Mouse (Mus musculus) kidney, embryonic 14.5 days (tissue): ENCODE data around the gene Zbtb16. TPM values are rescaled to one million over a fixed set of nuclear protein-coding genes. Genes with fewer than 3 reads are reported as not detected.

Experiments
- ATAC-seq: fragments of 200-750 bp; cut with Nextera tagmentation; 2 replicates; pipeline ENCODE4 v1.8.0; 2017; ENCODE audit warnings: moderate number of reproducible peaks, mild to moderate bottlenecking, moderate TSS enrichment, moderate library complexity; ENCODE audit not compliant: low FRiP score, low TSS enrichment
- H3K27ac ChIP-seq: fragments of 300-500 bp; sonication (generic); 2 replicates; pipeline ENCODE4 v1.5.1; 2014; ENCODE audit warnings: low read depth, mild to moderate bottlenecking, low read length, moderate library complexity, mixed read lengths
- H3K27me3 ChIP-seq: fragments of 300-500 bp; sonication (generic); 2 replicates; pipeline ENCODE4 v1.6.1; 2014; ENCODE audit warnings: mild to moderate bottlenecking, low read length; ENCODE audit not compliant: control insufficient read depth, insufficient read depth
- H3K36me3 ChIP-seq: fragments of 300-500 bp; sonication (generic); 2 replicates; pipeline ENCODE4 v1.6.1; 2014; ENCODE audit warnings: low read length, mixed read lengths; ENCODE audit not compliant: control insufficient read depth, insufficient read depth
- H3K4me1 ChIP-seq: fragments of 300-500 bp; sonication (generic); 2 replicates; pipeline ENCODE4 v1.6.1; 2014; ENCODE audit warnings: low read length, mixed read lengths; ENCODE audit not compliant: control insufficient read depth, insufficient read depth
- H3K4me2 ChIP-seq: fragments of 300-500 bp; sonication (generic); replicated peaks from 2 replicates; pipeline ENCODE4 v1.6.1; 2014; ENCODE audit warnings: low read depth, mild to moderate bottlenecking, low read length
- H3K4me3 ChIP-seq: fragments of 300-500 bp; sonication (generic); 2 replicates; pipeline ENCODE4 v1.5.1; 2014; ENCODE audit warnings: mild to moderate bottlenecking, low read length
- H3K9ac ChIP-seq: fragments of 300-500 bp; sonication (generic); 2 replicates; pipeline ENCODE4 v1.6.1; 2014; ENCODE audit warnings: low read depth, mild to moderate bottlenecking, low read length, moderate library complexity
- H3K9me3 ChIP-seq: fragments of 300-500 bp; sonication (generic); 2 replicates; pipeline ENCODE4 v1.6.1; 2016; ENCODE audit warnings: low read length; ENCODE audit not compliant: control insufficient read depth
- WGBS: fragments of 180-500 bp; shearing (Covaris S2); extraction: QIAGEN DNeasy Blood & Tissue Kit; methylation state at CpG from one replicate; pipeline ENCODE4 v1.1.7; 2014; 5-methylcytosine and 5-hydroxymethylcytosine counted together
- polyA plus RNA-seq: library from polyadenylated mRNA; unstranded; fragments of >200 nt; fragmentation: Nextera tagmentation; extraction: Ambion mirVana; gene quantifications from 2 replicates; pipeline ENCODE4 v1.2.1, GENCODE M21; 2014

The Zbtb16 gene
- polyA plus RNA-seq, 1 experiment from 2014 or later: 0.49 TPM

GRCm38 (mm10) chr9:48635576-48636350 lies 200.3 kb downstream of the Zbtb16 start:
- H3K36me3 ChIP-seq: no peaks in the 10 kb centered on the region
- H3K9ac ChIP-seq: no peak overlapping the region
- 40% methylated on average over 18 of the region's 18 CpGs for WGBS
- no peak overlapping the region for H3K4me2 ChIP-seq
- no peaks in the 10 kb centered on the region for H3K4me1 ChIP-seq
- no peak for ATAC-seq
- no peak overlapping the region for H3K27ac ChIP-seq
- H3K9me3 ChIP-seq: no peaks in the 10 kb centered on the region
- no peak overlapping the region for H3K4me3 ChIP-seq
- H3K27me3 ChIP-seq: peaks cover 3% of the 10 kb centered on the region; the same call in 1 of the 2 replicates

GRCm38 (mm10) chr9:48633147-48633546 lies 202.9 kb downstream of the Zbtb16 start:
- H3K27ac ChIP-seq: no peak overlapping the region
- no peaks in the 10 kb centered on the region for H3K9me3 ChIP-seq
- no peak for ATAC-seq
- no peaks in the 10 kb centered on the region for H3K36me3 ChIP-seq
- no peak overlapping the region for H3K4me3 ChIP-seq
- H3K4me2 ChIP-seq: no peak overlapping the region
- no peaks in the 10 kb centered on the region for H3K4me1 ChIP-seq
- H3K27me3 ChIP-seq: no peaks in the 10 kb centered on the region
- WGBS: 89% methylated on average over 6 of the region's 6 CpGs
- H3K9ac ChIP-seq: no peak overlapping the region

GRCm38 (mm10) chr9:48619268-48619667 lies 216.8 kb downstream of the Zbtb16 start:
- Histone ChIP-seq H3K4me3 (no peak overlapping the region), H3K27me3 (no peaks in the 10 kb centered on the region), H3K4me1 (no peaks in the 10 kb centered on the region), H3K4me2 (no peak overlapping the region), H3K9ac (no peak overlapping the region), H3K27ac (no peak overlapping the region), H3K9me3 (no peaks in the 10 kb centered on the region), H3K36me3 (no peaks in the 10 kb centered on the region)
- 83% methylated on average over 1 of the region's 1 CpGs for WGBS
- no peak for ATAC-seq

GRCm38 (mm10) chr9:48618589-48618988 lies 217.4 kb downstream of the Zbtb16 start:
- H3K4me3 ChIP-seq: no peak overlapping the region
- H3K4me2 ChIP-seq: peak overlapping the region; percentile 33; the same call in 1 of the 2 replicates
- no peaks in the 10 kb centered on the region for H3K9me3 ChIP-seq
- 0 out of 2 replicates have a peak, but pooled peaks have one; percentile 43 for ATAC-seq
- no peaks in the 10 kb centered on the region for H3K4me1 ChIP-seq
- H3K9ac ChIP-seq: no peak overlapping the region
- H3K36me3 ChIP-seq: no peaks in the 10 kb centered on the region
- WGBS: 26% methylated on average over 6 of the region's 6 CpGs
- H3K27me3 ChIP-seq: no peaks in the 10 kb centered on the region
- no peak overlapping the region for H3K27ac ChIP-seq

GRCm38 (mm10) chr9:48618111-48618510 lies 217.9 kb downstream of the Zbtb16 start:
- H3K4me3 ChIP-seq: no peak overlapping the region
- H3K4me2 ChIP-seq: no peak overlapping the region
- no peak overlapping the region for H3K9ac ChIP-seq
- no peaks in the 10 kb centered on the region for H3K9me3 ChIP-seq
- H3K4me1 ChIP-seq: no peaks in the 10 kb centered on the region
- H3K36me3 ChIP-seq: no peaks in the 10 kb centered on the region
- ATAC-seq: no peak
- no peaks in the 10 kb centered on the region for H3K27me3 ChIP-seq
- WGBS: 79% methylated on average over 8 of the region's 8 CpGs
- no peak overlapping the region for H3K27ac ChIP-seq

GRCm38 (mm10) chr9:48617511-48618010 lies 218.5 kb downstream of the Zbtb16 start:
- H3K27me3 ChIP-seq: no peaks in the 10 kb centered on the region
- H3K9ac ChIP-seq: no peak overlapping the region
- H3K27ac ChIP-seq: no peak overlapping the region
- 88% methylated on average over 3 of the region's 3 CpGs for WGBS
- no peaks in the 10 kb centered on the region for H3K36me3 ChIP-seq
- H3K4me2 ChIP-seq: no peak overlapping the region
- no peak overlapping the region for H3K4me3 ChIP-seq
- no peaks in the 10 kb centered on the region for H3K9me3 ChIP-seq
- ATAC-seq: no peak
- H3K4me1 ChIP-seq: no peaks in the 10 kb centered on the region

- Histone ChIP-seq H3K27ac (no peak overlapping the region), H3K4me1 (no peaks in the 10 kb centered on the region), H3K36me3 (no peaks in the 10 kb centered on the region), H3K9ac (no peak overlapping the region), H3K4me3 (no peak overlapping the region), H3K9me3 (no peaks in the 10 kb centered on the region), H3K4me2 (no peak overlapping the region), H3K27me3 (no peaks in the 10 kb centered on the region)
- ATAC-seq: no peak
- 80% methylated on average over 4 of the region's 4 CpGs for WGBS
Observed at GRCm38 (mm10) chr9:48613221-48613620, 222.8 kb downstream of the Zbtb16 start.

GRCm38 (mm10) chr9:48612542-48612941 lies 223.5 kb downstream of the Zbtb16 start:
- Histone ChIP-seq H3K27ac (no peak overlapping the region), H3K27me3 (no peaks in the 10 kb centered on the region), H3K9me3 (no peaks in the 10 kb centered on the region), H3K4me1 (no peaks in the 10 kb centered on the region), H3K9ac (no peak overlapping the region), H3K4me3 (no peak overlapping the region), H3K36me3 (no peaks in the 10 kb centered on the region), H3K4me2 (no peak overlapping the region)
- ATAC-seq: no peak
- 86% methylated on average over 5 of the region's 5 CpGs for WGBS

- no peaks in the 10 kb centered on the region for H3K4me1 ChIP-seq
- H3K36me3 ChIP-seq: no peaks in the 10 kb centered on the region
- ATAC-seq: no peak
- H3K9ac ChIP-seq: no peak overlapping the region
- H3K9me3 ChIP-seq: no peaks in the 10 kb centered on the region
- H3K4me3 ChIP-seq: no peak overlapping the region
- no peak overlapping the region for H3K27ac ChIP-seq
- H3K27me3 ChIP-seq: no peaks in the 10 kb centered on the region
- H3K4me2 ChIP-seq: no peak overlapping the region
- WGBS: 9% methylated on average over 1 of the region's 1 CpGs
Observed at GRCm38 (mm10) chr9:48611032-48611431, 225.0 kb downstream of the Zbtb16 start.
